Mouse (Mus musculus): ENCODE data around the gene Hist2h2bb.
"Not testable (repeated sequence)": the region's sequence is repeated elsewhere in the genome, so short reads cannot be mapped to it uniquely, and the experiment has no call there.

Hist2h2bb gene

GRCm38 (mm10) chr3:96263558-96264403 lies 5.8 kb upstream of the Hist2h2bb start:
- DNase-seq, result peak; percentile 40 to 63

- no peak for DNase-seq
These were observed 5.1 kb upstream of the Hist2h2bb start for GRCm38 (mm10) chr3:96264404-96264949.

GRCm38 (mm10) chr3:96266132-96266710 lies 3.3 kb upstream of the Hist2h2bb start:
- no peak for DNase-seq

GRCm38 (mm10) chr3:96267541-96267940 lies 2.0 kb upstream of the Hist2h2bb start:
- DNase-seq, result no peak

- DNase-seq, result peak; percentile 77 to 82
These were observed 1.3 kb upstream of the Hist2h2bb start, which contains the start of gene Hist2h3b for GRCm38 (mm10) chr3:96268051-96268775. TSS of gene Hist2h3b (plus strand) at chr3:96268654.

- peak; percentile 38 to 60 for DNase-seq
These were observed 675 bp upstream of the Hist2h2bb start for GRCm38 (mm10) chr3:96268776-96269378.

- DNase-seq, result no peak
These were observed 4.3 kb downstream of the Hist2h2bb start for GRCm38 (mm10) chr3:96273591-96274465.

GRCm38 (mm10) chr3:96277428-96277799 lies 7.9 kb downstream of the Hist2h2bb start:
- DNase-seq, result peak; percentile 47 to 49

- peak; percentile 88 to 90 for DNase-seq
These were observed 8.5 kb downstream of the Hist2h2bb start for GRCm38 (mm10) chr3:96277800-96278624.

- DNase-seq, result no peak
These were observed 11.1 kb downstream of the Hist2h2bb start for GRCm38 (mm10) chr3:96280660-96281059.

GRCm38 (mm10) chr3:96284457-96284856 lies 14.9 kb downstream of the Hist2h2bb start:
- DNase-seq, result no peak

GRCm38 (mm10) chr3:96287334-96287733 lies 17.8 kb downstream of the Hist2h2bb start:
- DNase-seq, result not testable (repeated sequence)

GRCm38 (mm10) chr3:96289201-96289600 lies 19.6 kb downstream of the Hist2h2bb start:
- no peak for DNase-seq

GRCm38 (mm10) chr3:96290727-96291126 lies 21.2 kb downstream of the Hist2h2bb start:
- DNase-seq, result not testable (repeated sequence)

- no peak for DNase-seq
These were observed 23.1 kb downstream of the Hist2h2bb start for GRCm38 (mm10) chr3:96292641-96293040.

GRCm38 (mm10) chr3:96293368-96293767 lies 23.8 kb downstream of the Hist2h2bb start:
- DNase-seq, result no peak

- DNase-seq, result no peak
These were observed 24.2 kb downstream of the Hist2h2bb start, which contains the start of gene Fcgr1 for GRCm38 (mm10) chr3:96293787-96294186. TSS of gene Fcgr1 (minus strand) at chr3:96293969.

- DNase-seq, result no peak
These were observed 28.8 kb downstream of the Hist2h2bb start for GRCm38 (mm10) chr3:96298360-96298759.

- DNase-seq, result no peak
These were observed 30.0 kb downstream of the Hist2h2bb start for GRCm38 (mm10) chr3:96299562-96299961.

- DNase-seq, result no peak
These were observed 31.4 kb downstream of the Hist2h2bb start for GRCm38 (mm10) chr3:96300706-96301529.
